Mouse (Mus musculus) intestine, postnatal 0 days (tissue): ENCODE results near the gene Vmn1r197. TPM values are rescaled to one million over a fixed set of nuclear protein-coding genes. Genes with fewer than 3 reads are reported as not detected.
"Not testable (repeated sequence)": the region's sequence is repeated elsewhere in the genome, so short reads cannot be mapped to it uniquely, and the experiment has no call there.

Source experiments
- ATAC-seq: fragments of 200-750 bp; cut with Nextera tagmentation; 2 replicates; pipeline ENCODE4 v1.8.0; 2017; ENCODE audit warnings: mild to moderate bottlenecking, moderate TSS enrichment, moderate library complexity
- H3K27ac ChIP-seq: fragments of 300-500 bp; sonication (generic); 2 replicates; pipeline ENCODE4 v1.5.1; 2014; ENCODE audit warnings: mild to moderate bottlenecking, low read depth, low read length, moderate library complexity
- H3K27me3 ChIP-seq: fragments of 300-500 bp; sonication (generic); replicated peaks from 2 replicates; pipeline ENCODE4 v1.6.1; 2014; ENCODE audit warnings: low read length, mixed read lengths; ENCODE audit not compliant: control insufficient read depth, insufficient read depth
- H3K36me3 ChIP-seq: fragments of 300-500 bp; sonication (generic); 2 replicates; pipeline ENCODE4 v1.6.1; 2014; ENCODE audit warnings: mild to moderate bottlenecking, moderate library complexity; ENCODE audit not compliant: control insufficient read depth, insufficient read depth
- H3K4me1 ChIP-seq: fragments of 300-500 bp; sonication (generic); replicated peaks from 2 replicates; pipeline ENCODE4 v1.6.1; 2014; ENCODE audit warnings: antibody characterized with exemption, low read length, mixed read lengths; ENCODE audit not compliant: control insufficient read depth, insufficient read depth
- H3K4me2 ChIP-seq: fragments of 300-500 bp; sonication (generic); replicated peaks from 2 replicates; pipeline ENCODE4 v1.6.1; 2014; ENCODE audit warnings: low read depth, mild to moderate bottlenecking, moderate library complexity
- H3K4me3 ChIP-seq: fragments of 300-500 bp; sonication (generic); 2 replicates; pipeline ENCODE4 v1.5.1; 2014; ENCODE audit warnings: low read depth, low read length
- H3K9ac ChIP-seq: fragments of 300-500 bp; sonication (generic); 2 replicates; pipeline ENCODE4 v1.6.1; 2014; ENCODE audit warnings: mild to moderate bottlenecking, low read depth, low read length
- H3K9me3 ChIP-seq: fragments of 300-500 bp; sonication (generic); 2 replicates; pipeline ENCODE4 v1.6.1; 2016; ENCODE audit warnings: mixed run types; ENCODE audit not compliant: control insufficient read depth
- CTCF ChIP-seq: sonication (generic); IDR thresholded peaks from 2 replicates; pipeline ENCODE4 v1.5.1; 2016; ENCODE audit warnings: low read depth, mild to moderate bottlenecking, control low read depth, antibody characterized with exemption, moderate library complexity
- whole genome bisulfite sequencing: fragments of 180-500 bp; shearing (Covaris S2); extraction: QIAGEN DNeasy Blood & Tissue Kit; methylation state at CpG from one replicate; pipeline ENCODE4 v1.1.7; 2014; 5-methylcytosine and 5-hydroxymethylcytosine counted together
- polyA plus RNA-seq: library from polyadenylated mRNA; unstranded; fragments of >200 nt; fragmentation: Nextera tagmentation; extraction: Ambion mirVana; gene quantifications from 2 replicates; pipeline ENCODE4 v1.2.1, GENCODE M21; 2015

The Vmn1r197 gene
- polyA plus RNA-seq, 1 experiment from 2014 or later = not detected

GRCm38 (mm10) chr13:22333269-22333668 is 8.9 kb downstream of the Vmn1r197 start:
- Histone ChIP-seq H3K4me3 (no peak overlapping the region), H3K27me3 (no peaks in the 10 kb centered on the region), H3K4me2 (no peak overlapping the region), H3K4me1 (no peaks in the 10 kb centered on the region), H3K27ac (no peak overlapping the region), H3K36me3 (no peaks in the 10 kb centered on the region), H3K9ac (no peak overlapping the region), H3K9me3 (no peaks in the 10 kb centered on the region)
- 73% methylated on average over 2 of the region's 2 CpGs for WGBS
- no peak for TF ChIP-seq CTCF
- no peak for ATAC-seq

- no peak overlapping the region for H3K27ac ChIP-seq
- no peak overlapping the region for H3K4me3 ChIP-seq
- H3K27me3 ChIP-seq = no peaks in the 10 kb centered on the region
- H3K9ac ChIP-seq = no peak overlapping the region
- WGBS = 89% methylated on average over 1 of the region's 1 CpGs
- ATAC-seq = no peak
- H3K9me3 ChIP-seq = no peaks in the 10 kb centered on the region
- TF ChIP-seq CTCF = no peak
- H3K36me3 ChIP-seq = no peaks in the 10 kb centered on the region
- no peak overlapping the region for H3K4me2 ChIP-seq
- no peaks in the 10 kb centered on the region for H3K4me1 ChIP-seq
These were observed 11.2 kb downstream of the Vmn1r197 start for GRCm38 (mm10) chr13:22335565-22335964.

GRCm38 (mm10) chr13:22350064-22350463 is 25.7 kb downstream of the Vmn1r197 start, which contains the start of gene Vmn1r198:
Gene Vmn1r198 (plus strand): TSS chr13:22350364.
- no peak within 1 kb of the TSS for H3K9ac ChIP-seq
- H3K27ac ChIP-seq = no peak within 1 kb of the TSS
- no peak for ATAC-seq
- WGBS = 39% methylated on average over 1 of the region's 1 CpGs
- no peaks in the 10 kb centered on the region for H3K27me3 ChIP-seq
- no peak for TF ChIP-seq CTCF
- no peaks in the 10 kb centered on the region for H3K36me3 ChIP-seq
- H3K9me3 ChIP-seq = no peaks in the 10 kb centered on the region
- H3K4me3 ChIP-seq = no peak within 1 kb of the TSS
- no peaks in the 10 kb centered on the region for H3K4me1 ChIP-seq
- H3K4me2 ChIP-seq = no peak within 1 kb of the TSS

- TF ChIP-seq CTCF = no peak
- Histone ChIP-seq H3K9ac (no peak overlapping the region), H3K4me1 (no peaks in the 10 kb centered on the region), H3K27me3 (no peaks in the 10 kb centered on the region), H3K9me3 (no peaks in the 10 kb centered on the region), H3K27ac (no peak overlapping the region), H3K36me3 (no peaks in the 10 kb centered on the region), H3K4me2 (no peak overlapping the region), H3K4me3 (no peak overlapping the region)
- peak; percentile 54; the same call in 1 of the 2 replicates for ATAC-seq
- WGBS = 50% methylated on average over 1 of the region's 1 CpGs
These were observed 26.4 kb downstream of the Vmn1r197 start for GRCm38 (mm10) chr13:22350813-22351212.

GRCm38 (mm10) chr13:22379518-22379917 is 55.1 kb downstream of the Vmn1r197 start, which contains the start of gene Vmn1r199:
Gene Vmn1r199 (plus strand): TSS chr13:22379818.
- Histone ChIP-seq H3K36me3 (no peaks in the 10 kb centered on the region), H3K27me3 (no peaks in the 10 kb centered on the region), H3K4me1 (no peaks in the 10 kb centered on the region), H3K4me2 (no peak within 1 kb of the TSS), H3K9ac (no peak within 1 kb of the TSS), H3K9me3 (no peaks in the 10 kb centered on the region), H3K4me3 (no peak within 1 kb of the TSS), H3K27ac (no peak within 1 kb of the TSS)
- ATAC-seq = no peak
- WGBS = 79% methylated on average over 2 of the region's 2 CpGs
- TF ChIP-seq CTCF = no peak

- ATAC-seq, H3K27ac ChIP-seq, H3K36me3 ChIP-seq: not testable (repeated sequence)
These were observed 56.7 kb downstream of the Vmn1r197 start for GRCm38 (mm10) chr13:22381128-22381527.

More at GRCm38 (mm10) chr13:22381128-22381527, 56.7 kb downstream of the Vmn1r197 start:
- H3K4me2 ChIP-seq, H3K4me1 ChIP-seq, H3K27me3 ChIP-seq, H3K4me3 ChIP-seq, H3K9ac ChIP-seq, H3K9me3 ChIP-seq: not testable (repeated sequence)
- WGBS = 55% methylated on average over 3 of the region's 3 CpGs

Other genes starting within 250 kb of the Vmn1r197 start
- gene Vmn1r188, start 240.1 kb upstream of the Vmn1r197 start, polyA plus RNA-seq = not detected in 2 replicates
- not detected in 2 replicates for gene Vmn1r189, start 218.8 kb upstream of the Vmn1r197 start, polyA plus RNA-seq
- not detected in 2 replicates for gene Vmn1r191, start 140.6 kb upstream of the Vmn1r197 start, polyA plus RNA-seq
- gene Vmn1r192, start 133.4 kb upstream of the Vmn1r197 start, polyA plus RNA-seq = not detected in 2 replicates
- not detected in 2 replicates for gene Vmn1r193, start 101.4 kb upstream of the Vmn1r197 start, polyA plus RNA-seq
- not detected in 2 replicates for gene Vmn1r194, start 80.4 kb upstream of the Vmn1r197 start, polyA plus RNA-seq
- not detected in 2 replicates for gene Vmn1r195, start 54.1 kb upstream of the Vmn1r197 start, polyA plus RNA-seq
- not detected in 2 replicates for gene Vmn1r196, start 34.7 kb upstream of the Vmn1r197 start, polyA plus RNA-seq
- gene Vmn1r198, start 25.8 kb downstream of the Vmn1r197 start, polyA plus RNA-seq = not detected in 2 replicates
- gene Vmn1r199, start 55.2 kb downstream of the Vmn1r197 start, polyA plus RNA-seq = not detected in 2 replicates
- gene Vmn1r200, start 65.8 kb downstream of the Vmn1r197 start, polyA plus RNA-seq = not detected in 2 replicates
- gene Vmn1r201, start 147.3 kb downstream of the Vmn1r197 start, polyA plus RNA-seq = not detected in 2 replicates
- not detected in 2 replicates for gene Vmn1r202, start 180.8 kb downstream of the Vmn1r197 start, polyA plus RNA-seq
- gene Vmn1r203, start 193.5 kb downstream of the Vmn1r197 start, polyA plus RNA-seq = not detected in 2 replicates
- gene Vmn1r204, start 228.6 kb downstream of the Vmn1r197 start, polyA plus RNA-seq = not detected in 2 replicates